Mouse (Mus musculus): ENCODE measurements around the gene Tulp4. TPM values are rescaled to one million over a fixed set of nuclear protein-coding genes. Genes with fewer than 3 reads are reported as not detected.

The Tulp4 gene
- polyA plus RNA-seq, 2 experiments: 55.0 to 96.8 TPM

DNA sequence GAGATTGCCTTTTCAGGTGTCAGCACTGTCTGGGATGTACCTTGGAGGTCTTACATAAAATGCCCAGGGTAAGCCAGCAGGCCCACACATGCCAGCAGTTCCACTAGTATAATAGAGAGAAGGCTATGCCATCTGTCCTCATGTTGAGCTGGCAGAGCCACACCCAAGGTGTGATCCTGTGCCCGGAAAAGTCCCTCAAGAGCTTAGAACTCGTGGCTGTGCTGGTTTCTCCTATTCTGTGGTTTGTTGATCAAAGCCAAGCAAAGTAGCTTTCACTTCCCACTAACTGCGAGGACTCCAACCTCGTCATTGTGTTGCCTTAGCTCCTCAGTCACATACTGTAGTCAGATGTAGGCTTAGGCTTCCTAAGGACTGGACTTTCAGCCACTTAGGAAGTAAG lies 48.1 kb downstream of the Tulp4 start:
- ATAC-seq (ENCODE audit: low FRiP score, low read depth): no peak
- no peak overlapping the region for H3K4me2 ChIP-seq (replicated peaks; ENCODE audit: low read depth, low read length, severe bottlenecking)
- H3K27me3 ChIP-seq (ENCODE audit: control insufficient read depth, insufficient read depth, low read length): no peaks in the 10 kb centered on the region
- no peak overlapping the region for H3K4me3 ChIP-seq (replicated peaks; ENCODE audit: low read length)
- no peak for DNase-seq (ENCODE audit: low spot score)
- TF ChIP-seq POLR2A (IDR thresholded peaks at IDR 0.05; ENCODE audit: borderline replicate concordance, extremely low read depth, insufficient read depth, insufficient read length): no peak
- no peak overlapping the region for H3K9ac ChIP-seq (ENCODE audit: low read depth, low read length, severe bottlenecking)
- H3K27ac ChIP-seq (replicated peaks; ENCODE audit: low read depth, low read length): no peak overlapping the region
- peaks cover 9% of the 10 kb centered on the region for H3K36me3 ChIP-seq (ENCODE audit: control insufficient read depth, insufficient read depth, low read length)
- no peaks in the 10 kb centered on the region for H3K4me1 ChIP-seq (ENCODE audit: control insufficient read depth, insufficient read depth, low read length)
- WGBS: 84% methylated on average over 4 of the region's 4 CpGs
- H3K9me3 ChIP-seq (ENCODE audit: control insufficient read depth, low read length): no peaks in the 10 kb centered on the region

DNA sequence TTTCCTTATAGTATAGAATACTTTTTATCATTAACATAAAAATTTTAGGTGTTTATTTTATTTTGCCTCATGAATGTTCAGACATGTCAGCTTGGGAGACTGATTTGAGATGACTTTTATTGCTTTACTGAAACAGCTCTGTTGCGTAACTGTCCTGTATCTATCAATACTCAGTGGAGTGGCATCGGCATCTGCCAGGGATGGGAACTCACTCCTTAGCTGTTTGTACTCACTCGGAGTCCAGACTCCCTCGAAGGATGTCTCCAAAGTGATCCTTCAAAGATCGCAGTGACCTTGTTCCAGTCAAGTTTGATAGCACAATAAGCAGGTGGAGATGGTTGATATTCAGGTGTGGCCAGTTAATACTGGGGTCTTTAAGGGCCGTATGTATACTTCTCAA lies 54.3 kb downstream of the Tulp4 start:
- no peak overlapping the region for H3K4me3 ChIP-seq (replicated peaks; ENCODE audit: low read length)
- H3K36me3 ChIP-seq (ENCODE audit: control insufficient read depth, insufficient read depth, low read length): 0 out of 2 replicates have a peak, but pooled peaks cover 3% of the 10 kb centered on the region
- no peaks in the 10 kb centered on the region for H3K4me1 ChIP-seq (ENCODE audit: control insufficient read depth, insufficient read depth, low read length)
- no peak for ATAC-seq (ENCODE audit: low FRiP score, low read depth)
- H3K4me2 ChIP-seq (replicated peaks; ENCODE audit: low read depth, low read length, severe bottlenecking): no peak overlapping the region
- TF ChIP-seq POLR2A (IDR thresholded peaks at IDR 0.05; ENCODE audit: borderline replicate concordance, extremely low read depth, insufficient read depth, insufficient read length): no peak
- WGBS: 90% methylated on average over 6 of the region's 6 CpGs
- H3K9ac ChIP-seq (ENCODE audit: low read depth, low read length, severe bottlenecking): no peak overlapping the region
- H3K9me3 ChIP-seq (ENCODE audit: control insufficient read depth, low read length): no peaks in the 10 kb centered on the region
- no peaks in the 10 kb centered on the region for H3K27me3 ChIP-seq (ENCODE audit: control insufficient read depth, insufficient read depth, low read length)
- DNase-seq (ENCODE audit: low spot score): no peak
- no peak overlapping the region for H3K27ac ChIP-seq (replicated peaks; ENCODE audit: low read depth, low read length)

DNA sequence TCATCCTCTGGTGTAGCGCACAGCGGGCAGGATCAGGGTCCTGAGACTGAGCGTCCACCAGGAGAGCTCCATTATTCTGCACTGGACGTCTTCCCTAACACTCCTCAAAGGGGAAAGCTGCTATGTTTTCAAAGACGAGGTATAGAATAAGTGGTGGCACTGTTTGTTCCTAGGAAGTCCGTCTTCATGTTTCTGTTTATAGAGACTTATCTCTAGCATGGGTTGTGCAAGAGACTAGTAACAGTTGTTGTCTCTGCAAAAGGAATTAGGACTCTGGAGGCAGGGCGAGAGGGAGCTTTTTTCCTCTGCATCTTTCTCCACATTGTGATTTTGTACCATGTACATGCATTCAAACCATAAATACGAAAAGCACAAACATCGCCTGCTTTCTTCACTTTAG lies 55.7 kb downstream of the Tulp4 start:
- ATAC-seq (ENCODE audit: low FRiP score, low read depth) (no peak), DNase-seq (ENCODE audit: low spot score) (no peak)
- no peak overlapping the region for H3K9ac ChIP-seq (ENCODE audit: low read depth, low read length, severe bottlenecking)
- 0 out of 2 replicates have a peak, but pooled peaks cover 3% of the 10 kb centered on the region for H3K36me3 ChIP-seq (ENCODE audit: control insufficient read depth, insufficient read depth, low read length)
- no peaks in the 10 kb centered on the region for H3K4me1 ChIP-seq (ENCODE audit: control insufficient read depth, insufficient read depth, low read length)
- WGBS: 89% methylated on average over 9 of the region's 9 CpGs
- TF ChIP-seq POLR2A (IDR thresholded peaks at IDR 0.05; ENCODE audit: borderline replicate concordance, extremely low read depth, insufficient read depth, insufficient read length): no peak
- H3K4me3 ChIP-seq (replicated peaks; ENCODE audit: low read length): no peak overlapping the region
- H3K4me2 ChIP-seq (replicated peaks; ENCODE audit: low read depth, low read length, severe bottlenecking): no peak overlapping the region
- H3K9me3 ChIP-seq (ENCODE audit: control insufficient read depth, low read length): no peaks in the 10 kb centered on the region
- H3K27me3 ChIP-seq (ENCODE audit: control insufficient read depth, insufficient read depth, low read length): no peaks in the 10 kb centered on the region
- no peak overlapping the region for H3K27ac ChIP-seq (replicated peaks; ENCODE audit: low read depth, low read length)

DNA sequence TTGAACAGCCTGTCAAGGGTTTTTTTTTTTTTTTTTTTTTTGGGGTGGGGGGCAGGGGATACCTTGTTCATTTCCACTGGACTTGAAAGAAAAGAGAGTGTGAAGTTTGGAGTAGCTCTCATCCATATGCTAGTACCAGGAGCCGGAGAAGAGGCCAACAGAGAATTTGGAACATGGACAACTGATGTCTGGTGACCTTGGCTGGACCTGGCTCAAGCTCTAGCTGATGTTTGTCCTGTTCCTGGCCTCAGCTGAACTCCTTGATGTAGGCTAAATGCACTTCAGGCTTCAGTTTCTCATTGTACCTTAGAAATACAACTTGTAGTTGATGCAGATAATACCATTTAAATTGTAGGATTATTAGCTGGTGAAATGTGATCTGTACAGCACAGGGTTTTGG lies 56.5 kb downstream of the Tulp4 start:
- DNase-seq (ENCODE audit: low spot score) (no peak), ATAC-seq (ENCODE audit: low FRiP score, low read depth) (no peak)
- Histone ChIP-seq H3K36me3 (ENCODE audit: control insufficient read depth, insufficient read depth, low read length) (0 out of 2 replicates have a peak, but pooled peaks cover 3% of the 10 kb centered on the region), H3K4me1 (ENCODE audit: control insufficient read depth, insufficient read depth, low read length) (no peaks in the 10 kb centered on the region), H3K4me3 (replicated peaks; ENCODE audit: low read length) (no peak overlapping the region), H3K27ac (replicated peaks; ENCODE audit: low read depth, low read length) (no peak overlapping the region), H3K9me3 (ENCODE audit: control insufficient read depth, low read length) (no peaks in the 10 kb centered on the region), H3K9ac (ENCODE audit: low read depth, low read length, severe bottlenecking) (no peak overlapping the region), H3K27me3 (ENCODE audit: control insufficient read depth, insufficient read depth, low read length) (no peaks in the 10 kb centered on the region), H3K4me2 (replicated peaks; ENCODE audit: low read depth, low read length, severe bottlenecking) (no peak overlapping the region)
- TF ChIP-seq POLR2A (IDR thresholded peaks at IDR 0.05; ENCODE audit: borderline replicate concordance, extremely low read depth, insufficient read depth, insufficient read length): no peak
- WGBS: 89% methylated on average over 1 of the region's 1 CpGs

DNA sequence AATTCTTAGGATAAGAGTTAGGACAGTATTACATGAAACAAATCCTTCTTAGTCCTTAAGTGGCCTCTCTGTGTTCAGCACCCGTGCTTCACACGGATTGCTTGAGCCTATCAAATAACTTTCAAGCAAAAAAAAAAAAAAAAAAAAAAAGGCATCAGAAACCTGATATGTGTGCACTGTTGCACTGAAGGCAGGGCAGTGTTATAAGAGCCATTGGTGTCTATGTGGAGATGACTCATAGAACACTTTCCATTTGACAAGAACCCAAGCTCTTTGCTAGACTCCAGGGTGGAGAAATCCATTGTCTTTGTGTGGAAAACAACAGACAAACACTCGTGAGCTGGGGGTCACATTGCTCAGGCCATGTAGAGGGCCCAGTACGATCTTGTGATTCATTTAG lies 58.7 kb downstream of the Tulp4 start:
- Histone ChIP-seq H3K27me3 (ENCODE audit: control insufficient read depth, insufficient read depth, low read length) (no peaks in the 10 kb centered on the region), H3K4me1 (ENCODE audit: control insufficient read depth, insufficient read depth, low read length) (no peaks in the 10 kb centered on the region), H3K4me2 (replicated peaks; ENCODE audit: low read depth, low read length, severe bottlenecking) (no peak overlapping the region), H3K9me3 (ENCODE audit: control insufficient read depth, low read length) (no peaks in the 10 kb centered on the region), H3K27ac (replicated peaks; ENCODE audit: low read depth, low read length) (no peak overlapping the region), H3K36me3 (ENCODE audit: control insufficient read depth, insufficient read depth, low read length) (no peaks in the 10 kb centered on the region), H3K4me3 (replicated peaks; ENCODE audit: low read length) (no peak overlapping the region), H3K9ac (ENCODE audit: low read depth, low read length, severe bottlenecking) (no peak overlapping the region)
- WGBS: 53% methylated on average over 4 of the region's 4 CpGs
- no peak for DNase-seq (ENCODE audit: low spot score)
- ATAC-seq (ENCODE audit: low FRiP score, low read depth): no peak
- TF ChIP-seq POLR2A (IDR thresholded peaks at IDR 0.05; ENCODE audit: borderline replicate concordance, extremely low read depth, insufficient read depth, insufficient read length): no peak

DNA sequence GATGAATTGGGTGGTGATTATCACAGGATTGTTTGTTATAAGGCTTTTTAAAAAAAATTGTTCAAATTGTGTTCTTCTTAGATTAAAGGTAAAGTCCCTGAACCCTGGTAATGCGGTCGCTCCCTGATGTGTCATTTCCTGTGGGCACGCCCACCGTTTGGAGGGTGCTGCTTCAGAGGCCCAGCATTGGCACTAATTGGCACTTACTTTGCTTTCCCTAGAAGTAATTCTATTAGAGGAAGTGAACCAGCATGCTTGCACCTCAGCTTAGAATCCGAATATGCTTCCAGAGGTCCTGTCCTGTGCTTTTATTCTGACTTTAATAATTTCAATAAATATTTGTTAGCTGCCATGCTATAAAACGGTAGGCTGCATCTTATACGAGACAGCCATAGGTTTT lies 66.2 kb downstream of the Tulp4 start:
- H3K9me3 ChIP-seq (ENCODE audit: control insufficient read depth, low read length): 0 out of 2 replicates have a peak, but pooled peaks cover 3% of the 10 kb centered on the region
- no peak overlapping the region for H3K27ac ChIP-seq (replicated peaks; ENCODE audit: low read depth, low read length)
- no peaks in the 10 kb centered on the region for H3K27me3 ChIP-seq (ENCODE audit: control insufficient read depth, insufficient read depth, low read length)
- peaks cover 7% of the 10 kb centered on the region; the same call in 1 of the 2 replicates for H3K4me1 ChIP-seq (ENCODE audit: control insufficient read depth, insufficient read depth, low read length)
- TF ChIP-seq POLR2A (IDR thresholded peaks at IDR 0.05; ENCODE audit: borderline replicate concordance, extremely low read depth, insufficient read depth, insufficient read length): no peak
- no peak for DNase-seq (ENCODE audit: low spot score)
- no peak overlapping the region for H3K9ac ChIP-seq (ENCODE audit: low read depth, low read length, severe bottlenecking)
- H3K4me3 ChIP-seq (replicated peaks; ENCODE audit: low read length): no peak overlapping the region
- H3K36me3 ChIP-seq (ENCODE audit: control insufficient read depth, insufficient read depth, low read length): peaks cover 3% of the 10 kb centered on the region; the same call in 1 of the 2 replicates
- no peak overlapping the region for H3K4me2 ChIP-seq (replicated peaks; ENCODE audit: low read depth, low read length, severe bottlenecking)
- no peak for ATAC-seq (ENCODE audit: low FRiP score, low read depth)
- WGBS: 36% methylated on average over 7 of the region's 7 CpGs

Data from limb, embryonic 14.5 days (tissue).